In the genomic region with DNA sequence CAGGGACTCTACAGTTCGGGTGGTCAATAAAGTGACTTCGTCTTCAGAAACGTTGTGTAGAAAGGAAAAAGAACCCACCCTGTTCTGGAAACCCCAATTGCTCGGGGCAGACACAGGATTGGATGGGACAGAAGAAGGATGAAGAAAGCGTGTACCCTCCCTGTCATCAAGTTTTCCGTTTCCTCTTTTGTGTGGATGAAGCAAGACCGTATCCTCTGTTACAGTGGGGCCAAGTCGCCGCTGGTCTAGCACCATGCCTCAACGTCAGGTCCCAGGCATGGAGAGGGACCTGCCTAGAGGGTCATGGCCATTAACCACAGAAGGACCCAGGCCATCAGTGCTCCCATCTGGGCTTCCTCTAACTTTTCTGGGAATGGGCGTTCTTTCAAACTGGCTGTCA, we compare ENCODE assay signal across 21 mouse cellular contexts. TPM values are rescaled to one million over a fixed set of nuclear protein-coding genes. Genes with fewer than 3 reads are reported as not detected.
A peak's percentile ranks its signal among the peaks of the same experiment; 100 is the strongest.
DNase-seq lines count a peak whose midpoint lies in the region; ATAC-seq and TF ChIP-seq lines count a peak whose summit lies in the region.
"Had no signal": no experiment of that assay in that cellular context is flagged by ENCODE, and none has a peak within 500 bp of the region (broad histone marks: within the 10 kb centered on the region; RNA-seq: fewer than 3 reads in every experiment).

No protein-coding gene starts in this region.

- H3K27ac ChIP-seq in liver, adult 2 months (replicated peaks; ENCODE audit: insufficient read depth, low read depth, low read length): peak overlapping the region; percentile 30; the same call in 1 of the 2 replicates
- peak overlapping the region; percentile 82 for H3K27ac ChIP-seq in bone marrow, adult 2 months (ENCODE audit: control insufficient read depth, insufficient read depth, low read depth, low read length, poor library complexity)
- H3K27ac ChIP-seq: hindbrain, embryonic 14.5 days; intestine, embryonic 15.5 days; kidney, embryonic 15.5 days; layer of hippocampus, adult 2 months; left cerebral cortex, adult 2 months; limb, embryonic 10.5 days; midbrain, embryonic 10.5 days; neural tube, embryonic 15.5 days had no signal

- no peak overlapping the region for H3K9ac ChIP-seq in liver, adult 2 months (ENCODE audit: low read depth, low read length)
- H3K9ac ChIP-seq: hindbrain, embryonic 14.5 days; intestine, embryonic 15.5 days; kidney, embryonic 15.5 days; neural tube, embryonic 15.5 days had no signal

- H3K4me1 ChIP-seq in liver, adult 2 months (ENCODE audit: control insufficient read depth, insufficient read depth, low read length): 0 out of 2 replicates have a peak, but pooled peaks cover 3% of the 10 kb centered on the region
- peaks cover 2% of the 10 kb centered on the region; the same call in 1 of the 2 replicates for H3K4me1 ChIP-seq in bone marrow, adult 2 months (ENCODE audit: control insufficient read depth, insufficient read depth, low read length)
- H3K4me1 ChIP-seq: intestine, embryonic 15.5 days; kidney, embryonic 15.5 days; limb, embryonic 10.5 days; midbrain, embryonic 10.5 days; neural tube, embryonic 15.5 days had no signal

- WGBS in liver, adult 2 months: 79% methylated on average over 11 of the region's 11 CpGs
- 43% methylated on average over 11 of the region's 11 CpGs for WGBS in bone marrow, adult 2 months

- H3K36me3 ChIP-seq in liver, adult 2 months (ENCODE audit: control insufficient read depth, insufficient read depth, low read length): no peaks in the 10 kb centered on the region
- H3K36me3 ChIP-seq: G1E; intestine, embryonic 15.5 days; kidney, embryonic 15.5 days; limb, embryonic 10.5 days; midbrain, embryonic 10.5 days; neural tube, embryonic 15.5 days had no signal

- no peak for TF ChIP-seq POLR2A in liver, adult 2 months (IDR thresholded peaks at IDR 0.05; ENCODE audit: extremely low read depth, insufficient read depth, low read length)
- 0 out of 2 replicates have a peak, but pooled peaks have one; percentile 46 for TF ChIP-seq POLR2A in bone marrow, adult 2 months (IDR thresholded peaks at IDR 0.05; ENCODE audit: borderline replicate concordance, control insufficient read depth, low read depth, low read length)

- DNase-seq in liver, adult 2 months (ENCODE audit: extremely low read depth, low read depth, low spot score): peak; percentile 27
- DNase-seq in liver: no peak
- no peak for DNase-seq in layer of hippocampus, adult 9-10 months (ENCODE audit: low spot score)
- no peak for DNase-seq in urinary bladder, postnatal 25 days (ENCODE audit: low spot score)
- DNase-seq: cerebellum, adult 11 months; cerebellum, postnatal 14 days; retina, postnatal 1 day; right cerebral cortex, postnatal 4 days had no signal

- H3K4me3 ChIP-seq in liver, adult 2 months (ENCODE audit: insufficient read depth, low read depth, low read length): no peak overlapping the region
- peak overlapping the region; percentile 75 for H3K4me3 ChIP-seq in bone marrow, adult 2 months (replicated peaks; ENCODE audit: control insufficient read depth, low read depth, low read length)
- H3K4me3 ChIP-seq: intestine, embryonic 15.5 days; kidney, embryonic 15.5 days; layer of hippocampus, adult 2 months; left cerebral cortex, adult 2 months; limb, embryonic 10.5 days; midbrain, embryonic 10.5 days; neural tube, embryonic 15.5 days had no signal

- no peaks in the 10 kb centered on the region for H3K27me3 ChIP-seq in liver, adult 2 months (ENCODE audit: control insufficient read depth, insufficient read depth, low read length)
- H3K27me3 ChIP-seq: kidney, embryonic 15.5 days; neural tube, embryonic 15.5 days had no signal

- no peaks in the 10 kb centered on the region for H3K79me2 ChIP-seq in liver, adult 2 months (ENCODE audit: control insufficient read depth, insufficient read depth, low read length)

- TF ChIP-seq CTCF in liver, adult 2 months (IDR thresholded peaks at IDR 0.05; ENCODE audit: low read depth, low read length): no peak
- TF ChIP-seq CTCF in bone marrow, adult 2 months (IDR thresholded peaks at IDR 0.05; ENCODE audit: control insufficient read depth, insufficient read depth, low read length): no peak

- peak; percentile 60 to 69; a peak in 2 of 4 replicates for ATAC-seq in hematopoietic stem cell, adult 5-6 weeks (replicated peaks in 1 of 2; ENCODE audit: insufficient read depth in 1 of 2, low FRiP score in 2 of 2, low TSS enrichment in 1 of 2, low read depth in 1 of 2, poor library complexity in 2 of 2, severe bottlenecking in 2 of 2)
- peak; percentile 85 for ATAC-seq in monocyte, adult 5-6 weeks (replicated peaks; ENCODE audit: insufficient number of reproducible peaks, low FRiP score, low TSS enrichment, poor library complexity, severe bottlenecking)
- ATAC-seq: forebrain, embryonic 14.5 days; intestine, embryonic 15.5 days had no signal

RNA-seq across cellular contexts. Expression of a gene that starts 1.5 kb away (rescaled TPM):
- 0.46 and 0.47 TPM in 2 replicates for total RNA-seq in liver, adult 2 months (2014; rRNA removed)
- 0.88 and 1.3 TPM in 2 replicates for polyA plus RNA-seq in liver, adult 2 months (2012; rRNA removed)
- 9.0 and 17.2 TPM in 2 replicates for polyA plus RNA-seq in bone marrow, adult 2 months (2011; ENCODE audit: insufficient read depth, insufficient read length, low replicate concordance, missing spikeins)
- 4.1 and 5.1 TPM in 2 replicates for total RNA-seq in hematopoietic stem cell, adult 5-6 weeks (2017)
- 11.2 to 17.0 TPM (median 13.7 TPM) in 3 replicates for total RNA-seq in monocyte, adult 5-6 weeks (2017)
- polyA plus RNA-seq: G1E had no signal

RNA-seq across cellular contexts. Expression of a gene that starts 13.9 kb away (rescaled TPM):
- 0.83 and 1.1 TPM in 2 replicates for total RNA-seq in liver, adult 2 months (2014; rRNA removed)
- 0.92 and 1.4 TPM in 2 replicates for polyA plus RNA-seq in liver, adult 2 months (2012; rRNA removed)
- 4.2 TPM in 2 replicates for polyA plus RNA-seq in bone marrow, adult 2 months (2011; ENCODE audit: insufficient read depth, insufficient read length, low replicate concordance, missing spikeins)
- 1.2 and 1.3 TPM in 2 replicates for total RNA-seq in hematopoietic stem cell, adult 5-6 weeks (2017)
- total RNA-seq in monocyte, adult 5-6 weeks (2017): 2.9 to 8.0 TPM (median 7.0 TPM) in 3 replicates
- polyA plus RNA-seq: forebrain, embryonic 14.5 days; hindbrain, embryonic 14.5 days had no signal

RNA-seq across cellular contexts. Expression of a gene that starts 15.6 kb away (rescaled TPM):
- 1.9 and 2.8 TPM in 2 replicates for total RNA-seq in liver, adult 2 months (2014; rRNA removed)
- 8.0 and 8.8 TPM in 2 replicates for polyA plus RNA-seq in liver, adult 2 months (2012; rRNA removed)
- 19.8 and 23.6 TPM in 2 replicates for polyA plus RNA-seq in bone marrow, adult 2 months (2011; ENCODE audit: insufficient read depth, insufficient read length, low replicate concordance, missing spikeins)
- 14.0 and 14.3 TPM in 2 replicates for total RNA-seq in hematopoietic stem cell, adult 5-6 weeks (2017)
- total RNA-seq in monocyte, adult 5-6 weeks (2017): 9.4 to 16.4 TPM (median 12.3 TPM) in 3 replicates

RNA-seq across cellular contexts. Expression of a gene that starts 28.8 kb away (rescaled TPM):
- 14.4 and 20.7 TPM in 2 replicates for total RNA-seq in liver, adult 2 months (2014; rRNA removed)
- polyA plus RNA-seq in liver, adult 2 months (2012; rRNA removed): 10.7 and 16.2 TPM in 2 replicates
- 108 and 194 TPM in 2 replicates for polyA plus RNA-seq in bone marrow, adult 2 months (2011; ENCODE audit: insufficient read depth, insufficient read length, low replicate concordance, missing spikeins)
- total RNA-seq in hematopoietic stem cell, adult 5-6 weeks (2017): 80.8 and 153 TPM in 2 replicates
- 231 to 284 TPM (median 256 TPM) in 3 replicates for total RNA-seq in monocyte, adult 5-6 weeks (2017)

RNA-seq across cellular contexts. Expression of a gene that starts 36.0 kb away (rescaled TPM):
- 4.3 and 5.0 TPM in 2 replicates for total RNA-seq in liver, adult 2 months (2014; rRNA removed)
- 10.5 and 12.5 TPM in 2 replicates for polyA plus RNA-seq in liver, adult 2 months (2012; rRNA removed)
- polyA plus RNA-seq in bone marrow, adult 2 months (2011; ENCODE audit: insufficient read depth, insufficient read length, low replicate concordance, missing spikeins): 9.4 and 11.9 TPM in 2 replicates
- total RNA-seq in hematopoietic stem cell, adult 5-6 weeks (2017): 8.8 and 9.7 TPM in 2 replicates
- 7.7 to 12.4 TPM (median 10.4 TPM) in 3 replicates for total RNA-seq in monocyte, adult 5-6 weeks (2017)
